12 mouse cellular contexts compared by ENCODE assay signal in the genomic region with DNA sequence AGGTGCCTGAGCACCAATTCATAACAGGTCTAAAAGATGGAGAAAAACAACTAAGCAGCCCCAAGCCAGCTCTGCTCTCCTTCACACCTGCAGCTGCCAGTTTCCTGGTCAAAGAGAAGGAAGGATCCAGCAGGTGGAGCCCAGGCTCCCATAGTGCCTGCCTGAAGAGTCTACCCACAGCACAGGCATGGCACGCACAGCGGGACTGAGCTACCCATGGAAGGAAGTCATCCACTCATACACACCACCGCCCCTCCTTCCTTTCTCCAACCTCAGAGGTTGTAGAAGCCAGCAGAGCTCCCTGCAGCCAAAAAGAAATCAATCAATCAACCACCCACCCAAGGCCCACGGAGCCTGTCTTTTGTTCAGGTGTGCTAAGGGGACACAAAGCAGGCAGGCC.
DNase-seq lines count a peak whose midpoint lies in the region; ATAC-seq and TF ChIP-seq lines count a peak whose summit lies in the region.
"Had no signal": no experiment of that assay in that cellular context is flagged by ENCODE, and none has a peak within 500 bp of the region (broad histone marks: within the 10 kb centered on the region; RNA-seq: fewer than 3 reads in every experiment).

No protein-coding gene starts in this region.

- H3K4me3 ChIP-seq in intestine, postnatal 0 days (ENCODE audit: low read depth, low read length), result no peak overlapping the region
- H3K4me3 ChIP-seq in intestine, embryonic 16.5 days (ENCODE audit: low read length), result no peak overlapping the region
- H3K4me3 ChIP-seq in midbrain, postnatal 0 days (ENCODE audit: low read depth, low read length), result no peak overlapping the region
- no peak overlapping the region for H3K4me3 ChIP-seq in midbrain, embryonic 13.5 days (replicated peaks)
- no peak overlapping the region for H3K4me3 ChIP-seq in lung, adult 2 months (replicated peaks; ENCODE audit: extremely low read depth, low read depth, low read length)
- no peak overlapping the region for H3K4me3 ChIP-seq in stomach, embryonic 16.5 days (replicated peaks; ENCODE audit: low read length)

- no peaks in the 10 kb centered on the region for H3K4me1 ChIP-seq in intestine, postnatal 0 days (replicated peaks; ENCODE audit: control insufficient read depth, insufficient read depth, low read length)
- no peaks in the 10 kb centered on the region for H3K4me1 ChIP-seq in intestine, embryonic 16.5 days (ENCODE audit: control insufficient read depth, insufficient read depth, low read length)
- H3K4me1 ChIP-seq in midbrain, postnatal 0 days (ENCODE audit: insufficient read depth, low read length), result no peaks in the 10 kb centered on the region
- H3K4me1 ChIP-seq in midbrain, embryonic 13.5 days (replicated peaks), result no peaks in the 10 kb centered on the region
- H3K4me1 ChIP-seq in lung, adult 2 months (ENCODE audit: control insufficient read depth, insufficient read depth, low read length), result no peaks in the 10 kb centered on the region
- H3K4me1 ChIP-seq in stomach, embryonic 16.5 days (ENCODE audit: control insufficient read depth, insufficient read depth, low read length), result no peaks in the 10 kb centered on the region

- H3K4me2 ChIP-seq in intestine, postnatal 0 days (replicated peaks; ENCODE audit: low read depth), result no peak overlapping the region
- no peak overlapping the region for H3K4me2 ChIP-seq in intestine, embryonic 16.5 days (ENCODE audit: low read depth, low read length)
- H3K4me2 ChIP-seq in midbrain, postnatal 0 days (ENCODE audit: low read depth, low read length, poor library complexity, severe bottlenecking), result no peak overlapping the region
- no peak overlapping the region for H3K4me2 ChIP-seq in midbrain, embryonic 13.5 days (replicated peaks)
- no peak overlapping the region for H3K4me2 ChIP-seq in stomach, embryonic 16.5 days (ENCODE audit: low read depth, low read length)

- 60% methylated on average over 4 of the region's 4 CpGs for WGBS in intestine, postnatal 0 days
- WGBS in intestine, embryonic 16.5 days, result 48% methylated on average over 4 of the region's 4 CpGs
- 66% methylated on average over 4 of the region's 4 CpGs for WGBS in midbrain, postnatal 0 days
- WGBS in midbrain, embryonic 13.5 days, result 57% methylated on average over 4 of the region's 4 CpGs
- 20% methylated on average over 4 of the region's 4 CpGs for WGBS in lung, adult 2 months
- 57% methylated on average over 4 of the region's 4 CpGs for WGBS in stomach, embryonic 16.5 days

- no peak overlapping the region for H3K27ac ChIP-seq in intestine, postnatal 0 days (ENCODE audit: low read depth, low read length)
- no peak overlapping the region for H3K27ac ChIP-seq in intestine, embryonic 16.5 days (ENCODE audit: low read length)
- H3K27ac ChIP-seq in midbrain, postnatal 0 days (ENCODE audit: low read depth, low read length), result no peak overlapping the region
- H3K27ac ChIP-seq in midbrain, embryonic 13.5 days, result no peak overlapping the region
- no peak overlapping the region for H3K27ac ChIP-seq in stomach, embryonic 16.5 days (ENCODE audit: low read length)

- TF ChIP-seq CTCF in intestine, postnatal 0 days (IDR thresholded peaks at IDR 0.05; ENCODE audit: low read depth), result peak; percentile 61
- TF ChIP-seq CTCF in midbrain, postnatal 0 days (IDR thresholded peaks at IDR 0.05), result peak; percentile 39
- peak; percentile 58; the same call in 1 of the 2 replicates for TF ChIP-seq CTCF in lung, adult 2 months (IDR thresholded peaks at IDR 0.05; ENCODE audit: insufficient read depth, low read length)

- DNase-seq in midbrain, postnatal 0 days (ENCODE audit: low spot score), result no peak
- no peak for DNase-seq in lung, adult 2 months
- DNase-seq in spleen, postnatal 4 days (ENCODE audit: low spot score in 2 of 2), result no peak
- DNase-seq: gastrocnemius, postnatal 10 days; heart, postnatal 10 days; left cerebral cortex, postnatal 4 days; thymus, postnatal 36 days had no signal

- H3K9ac ChIP-seq in intestine, postnatal 0 days (ENCODE audit: low read depth, low read length), result no peak overlapping the region
- H3K9ac ChIP-seq in intestine, embryonic 16.5 days (ENCODE audit: low read depth, low read length), result no peak overlapping the region
- H3K9ac ChIP-seq in midbrain, postnatal 0 days (replicated peaks; ENCODE audit: low read length, poor library complexity, severe bottlenecking), result no peak overlapping the region
- no peak overlapping the region for H3K9ac ChIP-seq in midbrain, embryonic 13.5 days (replicated peaks)
- H3K9ac ChIP-seq in stomach, embryonic 16.5 days (ENCODE audit: low read length), result no peak overlapping the region

- H3K9me3 ChIP-seq in intestine, postnatal 0 days (ENCODE audit: control insufficient read depth), result no peaks in the 10 kb centered on the region
- H3K9me3 ChIP-seq in intestine, embryonic 16.5 days (ENCODE audit: control insufficient read depth, low read length), result no peaks in the 10 kb centered on the region
- H3K9me3 ChIP-seq in midbrain, postnatal 0 days (ENCODE audit: low read length), result no peaks in the 10 kb centered on the region
- H3K9me3 ChIP-seq in midbrain, embryonic 13.5 days, result 0 out of 2 replicates have a peak, but pooled peaks cover 4% of the 10 kb centered on the region
- H3K9me3 ChIP-seq in stomach, embryonic 16.5 days (replicated peaks; ENCODE audit: control insufficient read depth, low read length), result no peaks in the 10 kb centered on the region

- no peak for ATAC-seq in intestine, postnatal 0 days
- no peak for ATAC-seq in intestine, embryonic 16.5 days
- ATAC-seq in midbrain, postnatal 0 days (ENCODE audit: low FRiP score), result no peak
- no peak for ATAC-seq in midbrain, embryonic 13.5 days
- ATAC-seq in stomach, embryonic 16.5 days (ENCODE audit: insufficient read depth, low FRiP score), result peak; percentile 72; the same call in 1 of the 2 replicates
- ATAC-seq: activated CD4-positive, CD25-positive, alpha-beta regulatory T cell, adult 4 months had no signal

- H3K27me3 ChIP-seq in intestine, postnatal 0 days (replicated peaks; ENCODE audit: control insufficient read depth, insufficient read depth, low read length), result no peaks in the 10 kb centered on the region
- H3K27me3 ChIP-seq in intestine, embryonic 16.5 days (replicated peaks; ENCODE audit: control insufficient read depth, insufficient read depth, low read length), result no peaks in the 10 kb centered on the region
- H3K27me3 ChIP-seq in midbrain, postnatal 0 days (ENCODE audit: insufficient read depth, low read length), result no peaks in the 10 kb centered on the region
- peaks cover 10% of the 10 kb centered on the region; the same call in 1 of the 2 replicates for H3K27me3 ChIP-seq in midbrain, embryonic 13.5 days
- H3K27me3 ChIP-seq in stomach, embryonic 16.5 days (ENCODE audit: control insufficient read depth, insufficient read depth, low read length), result no peaks in the 10 kb centered on the region

- H3K36me3 ChIP-seq in intestine, postnatal 0 days (ENCODE audit: control insufficient read depth, insufficient read depth), result no peaks in the 10 kb centered on the region
- no peaks in the 10 kb centered on the region for H3K36me3 ChIP-seq in intestine, embryonic 16.5 days (ENCODE audit: control insufficient read depth, insufficient read depth, low read length)
- H3K36me3 ChIP-seq in midbrain, postnatal 0 days (ENCODE audit: insufficient read depth, low read length), result no peaks in the 10 kb centered on the region
- H3K36me3 ChIP-seq in midbrain, embryonic 13.5 days, result no peaks in the 10 kb centered on the region
- H3K36me3 ChIP-seq in stomach, embryonic 16.5 days (ENCODE audit: control insufficient read depth, insufficient read depth, low read length), result no peaks in the 10 kb centered on the region

- TF ChIP-seq POLR2A in lung, adult 2 months (IDR thresholded peaks at IDR 0.05; ENCODE audit: borderline replicate concordance, extremely low read depth, low read depth, low read length), result no peak
